Mouse (Mus musculus) ovary, adult 18-20 months (tissue): Measurements from ENCODE around the gene Mlec.
"Not testable (repeated sequence)": the region's sequence is repeated elsewhere in the genome, so short reads cannot be mapped to it uniquely, and the experiment has no call there.

Experiments
- DNase-seq: peaks from one replicate; pipeline ENCODE4 v3.0.0; 2022; ENCODE audit warnings: low spot score, mixed read lengths

The Mlec gene

DNA sequence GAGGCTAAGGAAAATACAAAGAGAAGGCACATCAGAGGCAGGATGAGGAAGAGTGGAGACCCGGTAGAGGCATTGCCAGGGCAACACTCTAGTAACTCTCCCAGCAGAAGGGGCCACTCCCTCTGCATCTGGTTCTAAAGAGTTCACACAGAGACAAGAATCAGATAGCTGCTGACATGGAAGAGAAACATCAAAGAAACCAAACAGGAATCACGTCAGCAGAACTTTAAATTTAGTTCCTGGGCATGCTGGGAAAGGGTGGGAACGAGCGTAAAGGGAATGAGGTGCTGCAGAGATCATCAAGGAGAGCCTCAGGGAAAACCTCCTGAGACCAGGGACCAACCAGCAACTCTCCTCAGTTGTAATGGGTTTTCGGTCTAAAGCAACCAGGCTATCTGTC is 7.0 kb downstream of the Mlec start:
- no peak for DNase-seq

DNA sequence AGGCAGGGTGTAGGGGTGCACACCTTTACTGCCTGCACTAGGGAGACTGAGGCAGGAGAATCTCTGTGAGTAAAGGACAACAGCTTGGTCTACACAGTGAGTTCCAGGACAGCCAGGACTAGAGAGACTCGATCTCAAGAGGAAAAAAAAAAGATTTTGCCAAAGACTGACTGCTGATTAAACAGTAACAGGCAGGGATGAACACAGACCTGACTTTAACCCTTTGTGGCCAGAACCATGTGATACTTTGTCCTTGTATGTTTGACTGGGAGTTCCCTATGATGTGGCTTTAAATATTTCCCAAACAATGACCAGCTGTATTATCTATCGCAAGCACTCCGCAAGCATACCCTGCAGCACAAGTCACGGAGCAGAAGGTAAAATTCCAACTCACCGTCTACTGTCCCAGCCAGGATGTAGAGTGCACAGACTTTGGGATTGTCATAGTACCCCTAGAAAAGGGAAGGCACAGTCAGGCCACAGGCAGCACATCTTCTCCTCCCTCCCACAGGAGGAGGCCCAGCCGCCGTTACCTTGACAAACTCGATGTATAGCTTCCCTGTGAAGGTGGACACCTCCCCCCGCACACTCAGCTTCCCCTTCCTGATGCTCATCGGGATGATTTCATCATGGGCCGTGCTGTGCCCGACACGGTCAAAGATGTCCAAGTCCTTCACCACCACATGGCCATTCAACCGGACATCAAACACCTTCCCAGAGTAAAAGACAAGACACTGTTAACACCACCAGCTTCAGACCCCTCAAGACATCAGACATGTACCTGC is 8.1 kb downstream of the Mlec start:
- no peak for DNase-seq

DNA sequence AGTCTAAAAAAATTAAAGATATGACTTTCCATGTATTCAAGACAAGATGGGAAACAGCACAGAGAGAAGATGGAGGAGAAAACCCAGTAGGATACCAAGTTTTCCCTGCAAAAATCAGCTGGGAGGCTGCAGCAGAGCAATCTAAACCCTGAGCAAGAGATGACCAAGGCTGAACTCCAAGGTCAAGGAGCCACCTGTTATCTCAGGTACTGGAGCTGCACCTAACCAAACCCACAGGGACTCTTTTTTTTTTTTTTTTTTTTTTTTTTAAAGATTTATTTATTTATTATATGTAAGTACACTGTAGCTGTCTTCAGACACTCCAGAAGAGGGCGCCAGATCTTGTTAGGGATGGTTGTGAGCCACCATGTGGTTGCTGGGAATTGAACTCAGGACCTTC is 9.1 kb downstream of the Mlec start:
- not testable (repeated sequence) for DNase-seq

DNA sequence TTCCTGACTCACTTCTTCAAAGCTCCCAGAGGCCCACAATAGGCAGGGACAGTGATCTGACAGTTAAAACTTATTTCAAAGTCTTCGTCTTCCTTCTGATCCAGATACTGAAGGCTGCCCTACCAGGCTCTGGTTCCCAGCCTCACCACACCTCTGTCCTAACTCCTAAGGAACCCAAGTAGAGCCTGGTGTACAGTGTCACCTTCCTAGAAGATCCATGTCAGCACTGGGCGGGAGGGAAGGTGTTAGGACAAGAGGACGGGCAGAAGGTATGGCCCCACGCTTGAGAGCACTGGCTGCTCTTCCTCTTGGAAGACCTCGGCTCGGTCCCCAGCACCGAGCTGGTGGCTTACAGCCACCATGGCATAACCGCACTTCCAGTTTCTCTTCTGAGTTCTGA is 9.6 kb downstream of the Mlec start:
- DNase-seq = no peak

DNA sequence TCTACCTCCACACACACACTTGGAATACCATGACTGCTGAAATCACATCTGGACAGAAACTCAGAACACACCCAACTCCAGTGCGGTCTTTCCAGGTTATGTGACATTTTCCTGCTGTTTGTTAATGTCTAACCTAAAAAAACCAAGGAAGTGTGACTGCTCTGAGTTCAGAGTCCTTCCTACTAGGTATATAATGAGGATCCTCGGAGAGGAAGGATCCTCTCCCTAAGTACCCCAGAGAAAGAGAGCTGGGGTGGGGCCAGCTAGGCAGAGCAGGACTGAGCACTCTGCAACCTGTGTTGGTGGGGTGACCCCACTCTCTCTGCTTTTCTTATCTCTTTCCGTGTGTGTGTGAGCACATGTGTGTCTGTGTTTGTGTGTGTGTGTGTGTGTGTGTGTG is 10.6 kb downstream of the Mlec start:
- no peak for DNase-seq

DNA sequence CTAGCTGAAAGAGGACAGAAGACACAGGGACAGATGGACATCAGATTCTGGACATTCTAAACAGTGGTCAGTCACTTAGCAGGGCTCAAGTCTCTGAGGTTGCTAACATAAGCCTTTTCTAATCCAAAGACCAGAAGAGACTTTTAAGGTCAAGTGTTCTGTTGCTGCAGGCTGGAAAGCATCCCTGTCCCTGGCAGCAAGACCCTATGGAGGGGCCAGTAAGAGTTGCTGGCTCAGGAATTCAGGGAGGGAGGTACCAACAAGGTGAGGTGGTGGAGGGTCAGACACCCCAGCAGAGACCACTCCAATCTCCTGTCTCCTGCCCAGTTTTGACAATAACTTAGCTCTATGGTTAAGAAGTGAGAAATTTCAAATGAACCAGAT is 11.2 kb downstream of the Mlec start:
- DNase-seq = no peak

DNA sequence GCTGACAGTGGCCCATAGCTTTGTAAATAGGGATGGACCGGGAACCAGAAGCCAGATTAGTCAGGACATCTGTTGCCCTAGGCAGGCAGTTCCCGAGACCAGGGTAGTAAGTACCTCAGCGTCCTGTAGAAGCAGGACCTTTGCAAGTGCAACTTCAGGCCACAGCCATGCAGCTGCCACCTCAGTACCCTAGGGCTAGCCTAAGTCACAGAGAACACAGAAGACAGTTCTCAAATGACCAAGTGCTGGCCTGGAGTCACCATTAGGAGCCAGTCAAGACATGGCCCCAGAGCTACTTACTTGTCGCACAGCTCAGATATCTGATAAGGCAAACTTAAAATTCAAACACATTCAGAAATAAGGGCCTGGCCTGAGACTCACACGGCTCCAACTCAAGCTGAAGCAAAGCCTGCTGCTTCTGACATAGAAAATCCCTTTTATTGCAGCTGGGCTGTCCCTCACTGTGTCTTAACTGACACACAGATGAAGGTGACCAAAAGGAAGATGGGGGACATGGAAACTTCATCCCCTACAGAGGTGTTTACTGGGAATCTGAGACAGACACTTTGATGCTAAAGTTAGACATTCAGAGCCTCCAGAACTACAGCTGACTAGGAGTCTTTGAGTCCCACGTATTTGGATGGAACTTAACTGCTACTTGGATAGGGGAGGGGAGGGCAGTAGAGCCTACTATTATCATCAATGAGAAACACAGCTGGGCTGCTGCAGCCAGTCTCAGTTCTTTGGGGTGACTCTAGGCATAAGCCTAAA is 11.8 kb downstream of the Mlec start:
- no peak for DNase-seq

DNA sequence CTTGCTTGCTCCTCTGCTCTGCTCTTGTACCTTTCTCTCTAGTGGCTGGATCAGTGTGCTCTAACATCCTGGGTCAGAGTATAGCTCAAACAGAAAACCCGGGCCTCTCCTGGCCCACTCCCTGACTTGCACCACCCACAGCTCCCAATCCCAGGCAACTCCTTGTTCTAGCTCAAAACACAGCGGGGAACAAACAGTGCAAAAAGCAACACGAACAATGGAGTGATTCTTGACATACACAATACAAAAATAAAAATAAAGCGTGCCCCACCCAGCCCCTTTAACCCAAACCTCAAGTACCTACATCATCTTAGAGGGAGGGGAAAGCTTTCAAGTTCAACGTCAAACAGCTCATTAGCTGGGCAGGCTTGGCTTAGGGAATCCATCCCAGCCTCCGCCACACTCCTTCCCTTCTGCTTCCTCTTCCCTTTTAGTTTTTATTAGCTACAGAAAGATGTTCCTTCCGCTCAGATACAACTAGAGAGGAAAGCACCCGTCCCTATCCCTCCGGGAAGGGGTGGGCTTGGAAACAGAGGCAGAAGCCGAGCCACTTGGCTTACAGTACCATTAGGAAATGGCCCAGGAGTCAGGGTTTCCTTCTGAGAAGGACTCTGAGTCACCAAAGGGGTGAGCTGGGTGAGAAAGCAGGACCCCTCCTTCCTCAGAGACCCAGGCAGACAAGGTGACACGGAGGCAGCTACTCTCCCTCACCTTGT is 12.6 kb downstream of the Mlec start:
- DNase-seq = no peak

DNA sequence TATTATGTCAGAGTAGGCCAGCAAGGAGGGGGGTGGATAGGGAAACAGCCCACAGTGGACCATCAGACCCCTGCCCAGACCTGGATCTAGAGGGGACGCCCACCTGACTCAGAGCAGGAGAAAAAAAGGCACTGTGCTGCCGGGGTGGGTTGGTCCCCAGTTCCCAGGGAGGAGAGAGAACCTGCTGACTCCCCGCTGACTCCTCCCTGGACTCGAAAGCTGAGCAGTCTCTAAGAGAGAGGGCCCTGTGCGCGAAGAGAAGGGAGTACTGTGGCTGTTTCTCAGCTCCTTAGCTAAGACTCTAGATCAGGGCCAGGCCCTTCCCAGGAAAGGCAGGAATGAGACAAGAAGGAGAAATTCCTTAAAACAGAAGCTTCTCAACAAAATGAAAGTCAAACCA is 13.5 kb downstream of the Mlec start:
- no peak for DNase-seq

DNA sequence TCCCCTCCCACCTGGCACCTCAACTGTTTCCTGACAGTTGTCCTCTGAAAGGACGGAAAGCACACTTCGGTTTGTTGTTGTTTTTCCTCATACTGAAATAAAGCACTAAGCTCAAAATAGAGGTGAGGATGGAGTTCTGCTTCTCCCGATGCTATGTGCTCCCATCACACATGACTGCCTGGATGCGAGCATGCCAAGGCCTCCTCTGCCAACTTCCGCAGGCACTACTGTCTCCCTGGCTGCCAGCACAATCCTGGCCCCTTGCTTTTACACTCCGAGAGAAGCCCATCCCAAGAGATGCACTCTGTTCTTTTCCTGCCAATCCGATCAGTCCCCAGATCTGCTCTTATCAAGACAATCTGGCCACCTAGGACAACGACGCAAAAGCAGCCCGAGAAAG is 14.4 kb downstream of the Mlec start:
- DNase-seq = no peak

DNA sequence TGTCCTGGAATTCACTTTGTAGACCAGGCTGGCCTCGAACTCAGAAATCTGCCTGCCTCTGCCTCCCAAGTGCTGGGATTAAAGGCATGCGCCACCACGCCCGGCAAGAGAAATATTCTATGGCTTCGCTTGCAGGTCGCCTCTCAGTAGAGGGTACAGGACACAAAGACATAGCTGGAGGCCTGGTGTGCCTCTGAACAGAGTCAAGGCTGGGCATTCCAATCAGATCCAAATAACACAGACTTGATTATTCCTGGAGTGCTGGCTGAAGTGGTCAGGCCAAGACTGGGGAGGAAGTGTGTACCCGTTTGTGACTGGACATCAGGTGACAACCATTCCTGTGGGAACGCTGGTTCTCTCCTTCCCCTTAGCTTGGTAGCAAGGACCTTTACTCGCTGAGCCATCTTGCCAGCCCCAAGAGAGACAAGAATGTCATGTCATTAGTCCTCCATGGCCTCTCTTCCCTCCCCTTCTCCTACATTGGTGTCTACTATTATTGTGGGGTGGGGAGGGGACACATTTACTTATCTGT is 15.7 kb downstream of the Mlec start:
- DNase-seq = no peak

DNA sequence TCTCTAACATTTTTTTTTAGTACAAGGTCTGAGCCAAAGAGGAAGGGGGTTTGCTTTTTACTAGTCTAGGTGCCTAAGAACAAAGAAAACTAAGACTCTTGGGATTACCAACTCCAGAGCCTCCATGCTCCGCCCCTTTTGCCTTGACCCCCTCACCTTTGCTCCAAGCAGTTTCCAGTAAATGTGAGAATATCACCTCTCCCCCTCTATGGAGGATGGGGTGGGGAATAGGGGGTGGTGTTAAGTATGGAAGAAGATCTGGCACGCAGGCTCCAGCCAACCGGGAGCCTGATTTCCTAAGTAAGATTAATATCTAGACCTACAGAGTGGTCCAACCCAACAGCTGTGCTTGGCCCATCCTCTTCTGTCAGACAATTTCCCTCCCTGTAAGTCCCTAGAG is 17.3 kb downstream of the Mlec start:
- DNase-seq = no peak

DNA sequence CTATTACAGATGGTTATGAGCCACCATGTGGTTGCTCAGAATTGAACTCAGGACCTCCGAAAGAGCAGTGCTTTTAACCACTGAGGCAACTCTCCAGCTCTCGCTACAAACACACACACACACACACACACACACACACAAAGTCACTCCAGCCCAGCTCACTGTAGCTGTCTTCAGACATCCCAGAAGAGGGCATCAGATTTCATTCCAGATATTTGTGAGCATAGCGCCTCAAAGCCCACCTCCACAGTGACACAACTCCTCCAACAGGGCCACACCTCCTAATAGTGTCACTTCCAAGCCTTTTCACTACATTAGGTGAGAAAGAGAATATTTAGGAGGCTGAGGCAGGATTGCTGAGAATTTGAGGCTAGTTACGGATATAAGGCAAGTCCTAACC is 18.9 kb downstream of the Mlec start:
- DNase-seq = no peak

DNA sequence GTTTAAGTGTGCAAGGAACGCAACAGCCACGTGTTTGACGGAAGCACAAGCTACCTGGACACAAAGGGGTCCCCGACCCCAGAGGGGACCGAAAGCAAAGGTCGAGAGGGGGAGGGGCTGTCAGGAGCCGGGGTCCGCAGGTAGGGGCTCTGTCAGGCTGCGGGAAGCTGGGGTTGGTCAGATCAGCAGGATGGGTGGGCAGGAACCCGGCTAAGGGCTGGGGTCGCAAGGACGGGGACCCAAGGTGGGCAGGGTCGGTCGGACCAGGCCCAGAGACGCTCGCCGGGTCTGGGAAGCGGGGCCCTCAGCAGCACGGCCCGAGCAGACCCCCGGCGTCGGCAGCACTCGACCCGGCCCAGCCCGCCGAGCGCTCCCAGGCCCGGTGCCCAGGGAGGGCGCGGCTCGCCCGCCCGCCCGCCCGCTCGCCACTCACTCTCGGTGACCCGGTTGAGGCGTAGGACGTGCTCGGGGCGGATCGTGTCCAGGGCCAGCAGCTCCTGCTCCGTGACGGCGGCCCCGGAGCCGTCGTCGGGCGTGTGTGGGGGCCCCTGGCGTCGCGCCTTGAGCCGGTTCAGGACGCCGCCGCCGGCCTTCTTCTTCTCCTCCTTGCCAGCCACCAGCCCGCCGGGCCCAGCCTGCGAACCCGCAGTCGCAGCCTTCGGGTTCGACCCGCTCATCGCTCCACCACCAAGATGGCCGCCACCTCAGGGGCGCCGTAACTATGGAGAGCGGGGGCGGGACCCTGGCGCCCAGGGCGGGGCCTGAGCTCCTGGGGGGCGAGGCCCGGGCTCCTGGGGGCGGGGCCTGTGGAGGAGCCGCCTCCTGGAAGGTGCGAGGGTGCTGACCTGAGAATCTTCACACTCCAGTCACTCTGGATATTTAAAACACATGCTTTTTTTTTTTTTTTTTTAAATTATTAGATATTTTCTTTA is 23.5 kb downstream of the Mlec start, which contains the start of gene Unc119b:
Gene Unc119b, minus strand, starts transcription at position 742 of the 932 bp plus-strand sequence.
- DNase-seq = peak; percentile 80

DNA sequence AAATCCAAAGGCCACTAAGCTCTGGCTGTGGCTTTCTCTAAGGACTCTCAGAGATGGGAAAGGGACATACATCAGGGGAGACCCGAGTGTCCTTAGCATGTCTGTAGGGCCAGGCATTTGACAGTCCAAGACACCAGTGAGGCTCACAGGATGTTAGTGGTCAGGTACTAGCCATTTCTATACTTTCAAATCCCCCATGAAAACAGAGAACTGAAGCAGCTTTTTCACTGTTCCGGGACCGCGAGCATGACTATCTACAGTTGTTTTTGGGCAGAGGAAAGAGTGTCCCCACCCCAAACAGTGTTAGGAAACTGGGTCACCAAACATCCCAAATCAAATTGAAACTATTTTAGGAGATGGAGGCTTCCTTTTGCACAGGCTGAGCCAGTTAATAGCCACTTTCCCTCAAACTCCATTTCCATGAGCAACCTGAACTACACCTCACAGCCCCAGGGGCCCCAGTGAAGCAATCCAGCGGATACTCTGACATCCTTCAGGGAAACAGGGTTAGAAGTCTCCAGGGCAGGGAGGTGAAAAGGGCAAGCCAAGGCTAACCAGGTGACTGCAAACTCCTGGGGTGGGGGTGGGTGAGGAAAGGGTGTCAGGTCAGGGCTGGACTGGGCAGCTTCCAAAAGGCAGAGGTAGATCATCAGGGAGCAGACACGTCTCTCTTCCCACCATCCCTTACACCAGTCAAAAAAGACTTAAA is 24.5 kb downstream of the Mlec start:
- DNase-seq = no peak

DNA sequence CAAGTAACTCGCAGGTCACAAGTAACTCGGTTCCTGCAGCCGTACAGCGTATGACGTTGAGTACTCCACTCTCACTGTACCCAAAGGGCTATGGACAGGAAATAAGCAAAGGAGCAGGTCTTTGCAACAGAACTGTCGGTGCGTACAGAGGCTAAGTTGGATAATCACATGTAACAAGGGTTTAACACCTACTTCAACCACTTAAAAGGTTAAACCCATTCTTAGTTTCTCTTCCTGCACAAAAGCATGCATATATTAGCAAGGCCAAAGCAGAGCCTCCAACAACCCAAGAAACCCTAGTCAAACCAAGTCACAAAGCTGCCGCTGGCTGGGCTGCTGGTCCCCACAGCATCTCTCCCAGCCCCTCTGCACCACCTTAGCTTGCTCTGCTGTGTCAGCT is 25.5 kb downstream of the Mlec start:
- DNase-seq = no peak

DNA sequence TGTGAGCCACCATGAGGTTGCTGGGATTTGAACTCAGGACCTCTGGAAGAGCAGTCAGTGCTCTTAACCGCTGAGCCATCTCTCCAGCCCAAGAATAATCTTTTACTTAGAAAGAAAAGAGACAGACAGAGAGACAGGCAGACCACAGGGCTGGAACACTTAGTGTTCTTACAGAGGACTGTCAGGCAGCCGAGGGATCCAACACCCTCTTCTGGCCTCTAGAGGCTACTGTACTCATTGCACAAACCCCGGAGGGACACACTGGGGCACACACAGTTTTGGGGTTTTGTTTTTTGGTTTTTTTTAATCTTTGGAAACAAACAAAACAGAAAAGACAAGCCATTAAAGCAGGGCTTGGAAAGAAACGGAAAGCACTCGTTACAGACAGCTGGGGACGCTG is 28.7 kb downstream of the Mlec start:
- DNase-seq = no peak

DNA sequence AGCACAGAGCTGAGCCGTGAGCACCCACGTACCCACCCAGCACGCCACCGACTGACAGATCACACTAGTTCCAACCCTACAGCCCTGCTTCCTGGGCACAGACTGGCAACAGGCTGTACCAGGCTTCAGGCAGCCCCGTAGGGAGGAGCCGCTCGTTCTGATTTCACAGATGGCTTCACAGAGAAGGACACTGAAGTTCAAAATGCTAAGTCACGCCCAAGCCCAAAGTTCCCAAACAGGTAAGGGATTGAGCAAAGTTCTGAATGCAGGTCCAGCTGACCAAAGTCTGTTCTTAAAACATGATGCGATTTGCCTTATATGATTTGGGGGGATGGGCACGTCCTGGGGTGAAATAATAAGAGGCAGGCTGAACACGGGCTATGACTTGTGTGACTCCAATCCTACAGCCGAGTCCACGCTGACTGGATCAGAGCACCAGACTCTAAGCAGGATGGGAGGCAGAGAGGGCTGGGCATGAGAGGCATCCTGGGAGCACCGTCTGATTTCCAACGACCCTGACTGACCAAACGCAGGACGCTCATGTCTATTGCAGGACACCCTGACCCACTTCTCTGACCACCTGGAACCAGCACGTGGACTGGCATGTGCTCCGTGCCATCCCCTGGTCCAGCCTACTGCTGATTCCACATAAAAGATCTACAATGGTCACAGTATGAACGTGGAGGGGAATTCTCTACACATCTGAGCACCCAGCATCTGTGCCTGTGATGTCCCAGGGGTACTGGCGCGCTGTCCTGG is 30.4 kb downstream of the Mlec start:
- DNase-seq = no peak

DNA sequence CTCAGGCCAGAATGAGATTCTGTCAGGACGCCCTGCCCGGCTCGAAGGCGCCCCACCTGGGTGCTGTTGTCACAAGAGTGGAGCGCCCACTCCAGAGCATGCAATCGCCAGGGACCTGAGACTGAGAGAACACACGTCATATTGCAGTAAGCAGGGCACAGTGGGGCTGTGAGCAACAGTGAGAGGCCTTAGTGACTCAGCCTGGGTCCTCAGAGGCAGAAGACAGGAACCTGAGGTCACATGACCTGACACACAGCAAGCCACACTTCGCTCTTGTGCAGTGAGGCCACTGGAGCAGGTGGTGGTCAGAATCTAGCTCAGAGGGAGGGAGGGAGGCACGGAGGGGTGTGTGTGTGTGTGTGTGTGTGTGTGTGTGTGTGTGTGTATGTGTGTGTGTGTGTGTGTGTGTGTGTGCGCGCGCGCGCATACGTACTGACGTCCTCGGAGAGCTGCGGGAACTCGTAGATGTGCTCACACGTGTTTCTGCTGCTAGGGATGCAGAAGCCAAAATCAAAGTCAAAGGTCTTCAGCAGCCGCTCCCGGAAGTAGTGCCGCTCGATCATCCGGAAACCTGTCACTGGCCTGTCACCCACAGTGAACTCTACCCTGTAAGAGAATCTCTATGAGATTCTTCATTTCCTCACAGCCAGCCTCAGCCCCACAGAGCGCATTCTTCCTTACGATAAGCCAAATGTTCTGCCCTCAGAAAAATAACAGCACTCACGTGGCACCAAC is 31.2 kb downstream of the Mlec start:
- DNase-seq = no peak
